Mouse (Mus musculus) left cerebral cortex, postnatal 25 days (tissue): ENCODE data around the gene Neu1. TPM values are rescaled to one million over a fixed set of nuclear protein-coding genes. Genes with fewer than 3 reads are reported as not detected.
"Not testable (repeated sequence)": the region's sequence is repeated elsewhere in the genome, so short reads cannot be mapped to it uniquely, and the experiment has no call there.

Experiments
- DNase-seq, 2 experiments: peaks; one replicate each; pipeline ENCODE4 v3.0.0; 2022; ENCODE audit warnings: low spot score in 2 of 2, mixed read lengths in 1 of 2
- intact Hi-C: fragments of 180-260 bp; cut with DNase I; formaldehyde crosslinking; loops from one replicate; pipeline ENCODE4 v1.15.1; 2025
- total RNA-seq, 2 experiments: library from RNA; stranded (reverse); gene quantifications; 2 replicates each; pipeline ENCODE4 v1.2.3; 2021

Neu1 gene
- total RNA-seq, 2 experiments from 2014 or later = 42.9 to 44.0 TPM

- intact Hi-C loops = no loop called here
Measured at GRCm38 (mm10) chr17:34941344-34942041, 10.4 kb downstream of the Neu1 start.

DNA sequence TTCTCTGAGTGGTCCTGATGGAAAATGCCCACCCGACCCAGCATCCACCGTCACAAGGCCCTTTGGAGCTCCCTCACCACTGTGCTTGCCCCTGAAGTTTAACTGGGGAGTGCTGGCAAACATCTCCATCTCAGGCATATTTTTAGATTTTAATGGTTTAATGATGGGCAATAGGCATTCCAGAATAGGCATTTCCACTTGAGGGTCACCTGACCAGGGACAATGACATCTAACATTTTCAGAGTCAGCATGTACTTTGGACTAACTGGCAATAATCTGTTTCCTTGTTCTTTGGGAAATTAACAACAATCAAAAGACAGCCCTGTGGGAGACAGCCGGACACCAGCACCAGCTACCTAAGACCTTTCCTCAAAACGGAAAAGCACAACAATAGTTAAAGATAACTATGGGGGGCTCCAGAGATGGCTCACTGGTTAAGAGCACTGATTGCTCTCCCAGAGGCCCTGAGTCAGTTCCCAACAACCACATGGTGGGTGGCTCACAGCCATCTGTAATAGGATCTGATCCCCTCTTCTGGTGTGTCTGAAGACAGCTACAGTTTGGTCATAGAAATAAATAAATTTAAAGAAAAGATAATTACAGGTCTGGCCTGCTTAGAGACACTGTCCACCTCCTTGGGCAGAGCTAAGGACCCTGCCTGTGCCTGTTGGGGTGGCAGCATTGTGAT, 12.2 kb downstream of the Neu1 start:
- intact Hi-C loops = no loop called here
- DNase-seq = no peak

More at GRCm38 (mm10) chr17:34941344-34942041, 10.4 kb downstream of the Neu1 start:
- DNase-seq = no peak

GRCm38 (mm10) chr17:34944362-34944761, 13.3 kb downstream of the Neu1 start:
- intact Hi-C loops = no loop called here
- DNase-seq = no peak

DNA sequence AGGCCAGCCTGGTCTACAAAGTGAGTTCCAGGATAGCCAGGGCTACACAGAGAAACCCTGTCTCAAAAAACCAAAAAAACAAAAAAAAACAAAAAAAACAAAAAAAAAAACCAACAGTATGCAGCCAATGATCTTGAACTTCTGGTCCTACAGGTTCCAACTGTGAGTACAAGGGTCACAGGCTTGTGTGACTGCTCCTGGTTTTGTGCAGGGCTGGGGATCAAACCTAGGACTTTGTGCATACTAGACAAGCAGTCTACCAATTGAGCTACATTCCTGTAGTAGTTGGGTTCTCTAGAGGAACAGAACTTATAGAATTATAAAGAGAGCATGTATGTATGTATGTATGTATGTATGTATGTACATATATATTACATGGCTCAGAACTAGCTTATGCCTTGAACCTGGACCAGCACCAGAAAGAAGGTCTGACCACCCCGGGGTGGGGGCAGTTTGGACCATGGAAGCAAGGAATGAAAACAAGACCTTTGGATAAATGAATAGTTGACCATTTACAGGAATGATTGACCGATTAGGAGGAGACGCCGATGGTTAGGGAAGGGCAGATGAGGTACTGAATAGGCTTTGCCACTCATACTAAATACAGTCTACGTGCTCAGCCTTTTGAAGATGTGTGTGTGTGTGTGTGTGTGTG, 15.6 kb downstream of the Neu1 start:
- DNase-seq = no peak
- intact Hi-C loops = loop anchor here (1.0 kb wide), 1 partner anchor 91 kb away; no protein-coding TSS in a partner anchor

DNA sequence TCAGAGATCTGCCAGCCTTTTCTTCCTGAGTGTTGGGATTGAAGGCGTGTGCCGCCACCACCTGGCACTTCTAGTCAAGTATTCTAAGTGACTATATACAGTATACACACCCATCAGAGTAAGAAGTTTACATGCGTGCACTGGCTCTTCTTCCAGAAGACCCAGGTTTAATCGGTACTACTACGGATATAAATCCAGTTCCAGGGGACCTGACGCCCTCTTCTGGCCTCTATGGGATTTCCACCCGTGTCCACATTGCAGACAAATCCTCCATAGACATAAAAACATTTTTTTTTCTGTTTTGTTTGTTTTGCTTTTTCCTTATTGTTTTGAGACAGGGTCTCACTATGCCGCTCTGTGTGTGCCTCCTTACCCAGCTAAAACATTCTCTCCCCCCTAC, 16.6 kb downstream of the Neu1 start:
- intact Hi-C loops = loop anchor here (1.0 kb wide), 1 partner anchor 92 kb away; no protein-coding TSS in a partner anchor
- peak in 1 of 2 experiments; percentile 16 for DNase-seq

DNA sequence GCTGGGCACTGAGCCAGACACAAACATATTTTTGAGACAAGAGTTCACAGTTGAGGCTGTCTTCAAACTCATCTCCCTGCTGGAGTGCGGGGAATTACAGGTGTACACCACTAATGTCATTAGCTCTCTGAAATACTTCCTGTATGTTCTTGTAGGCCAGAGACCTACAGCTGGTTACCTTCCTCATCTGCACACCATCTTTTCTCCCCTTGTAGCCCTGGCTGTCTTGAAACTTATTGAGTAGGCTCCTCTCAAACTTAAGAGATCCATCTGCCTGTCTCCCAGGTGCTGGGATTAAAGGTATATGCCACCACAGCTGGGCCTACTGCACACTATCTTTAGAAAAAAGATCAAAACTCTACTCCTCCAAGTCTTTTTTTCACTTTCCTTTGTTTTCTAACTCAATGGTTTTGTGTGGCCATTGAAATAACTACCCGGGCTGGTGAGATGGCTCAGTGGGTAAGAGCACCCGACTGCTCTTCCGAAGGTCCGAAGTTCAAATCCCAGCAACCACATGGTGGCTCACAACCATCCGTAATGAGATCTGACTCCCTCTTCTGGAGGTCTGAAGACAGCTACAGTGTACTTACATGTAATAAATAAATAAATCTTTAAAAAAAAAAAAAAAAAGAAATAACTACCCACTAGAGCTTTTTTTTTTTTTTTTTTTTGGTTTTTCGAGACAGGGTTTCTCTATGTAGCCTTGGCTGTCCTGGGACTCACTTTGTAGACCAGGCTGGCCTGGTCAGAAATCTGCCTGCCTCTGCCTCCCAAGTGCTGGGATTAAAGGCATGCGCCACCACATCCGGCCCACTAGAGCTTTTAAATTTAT, 17.9 kb downstream of the Neu1 start:
- intact Hi-C loops, DNase-seq: not testable (repeated sequence)

DNA sequence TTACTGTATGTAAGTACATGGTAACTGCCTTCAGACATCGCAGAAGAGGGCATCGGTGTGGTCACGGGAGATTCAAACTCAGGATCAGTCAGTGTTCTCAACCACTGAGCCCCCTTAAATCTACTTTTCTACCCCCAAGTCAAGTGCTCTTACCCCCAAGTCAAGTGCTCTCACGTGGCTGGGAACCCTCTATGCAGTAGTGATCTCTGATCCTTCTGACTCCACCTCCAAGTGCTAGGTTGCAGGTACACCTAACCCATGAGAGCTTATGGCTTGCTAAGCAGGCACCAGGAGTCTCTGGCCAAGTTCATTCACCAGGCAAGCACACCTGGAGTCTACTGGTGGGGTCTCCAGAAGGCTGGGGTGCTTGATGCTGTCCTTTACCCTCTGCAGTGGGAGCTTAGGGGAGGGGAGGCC, 18.5 kb downstream of the Neu1 start:
- no peak for DNase-seq
- intact Hi-C loops = no loop called here

- intact Hi-C loops = no loop called here
- no peak for DNase-seq
Measured at GRCm38 (mm10) chr17:34950514-34951455, 19.7 kb downstream of the Neu1 start.

DNA sequence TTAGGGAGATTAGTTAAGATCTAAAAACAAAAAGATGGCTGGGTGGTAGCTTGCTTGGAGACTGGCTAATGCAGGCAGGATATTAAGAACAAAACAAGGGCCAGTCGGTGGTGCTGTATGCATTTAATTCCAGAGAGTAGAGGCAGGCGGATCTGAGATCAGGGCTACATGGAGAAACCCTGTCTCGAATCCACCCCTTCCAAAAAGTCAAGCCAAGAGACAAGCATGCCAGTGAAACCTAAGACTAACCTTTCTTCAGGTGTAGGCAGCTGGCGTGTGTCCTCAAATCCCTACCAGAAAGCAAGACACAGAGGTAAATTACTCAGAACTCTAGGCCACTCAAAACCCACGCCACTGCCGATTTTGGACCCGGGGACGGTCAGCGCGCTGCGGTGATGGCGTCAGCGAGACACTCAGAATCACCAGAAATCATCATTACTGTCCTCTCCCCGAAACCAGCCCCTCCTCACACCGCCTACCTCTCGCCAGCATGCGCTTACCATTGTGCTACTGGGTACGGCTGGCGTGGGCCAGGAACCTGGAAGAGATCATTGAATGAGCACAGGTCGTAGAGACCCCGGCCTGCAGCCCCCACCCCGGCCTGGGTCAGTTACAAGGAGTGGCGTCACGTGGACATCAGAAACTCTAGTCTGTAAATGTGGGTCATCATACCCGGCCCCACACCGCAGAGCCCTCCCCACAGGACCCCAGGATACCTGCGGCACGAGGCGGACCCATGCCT, 20.8 kb downstream of the Neu1 start:
- intact Hi-C loops = loop anchor here (1.0 to 2.0 kb wide), 3 partner anchors 21 to 53 kb away; partner anchors contain the start of genes C2, Ehmt2, Lsm2 and Neu1
- peak; percentile 43 to 64 for DNase-seq

DNA sequence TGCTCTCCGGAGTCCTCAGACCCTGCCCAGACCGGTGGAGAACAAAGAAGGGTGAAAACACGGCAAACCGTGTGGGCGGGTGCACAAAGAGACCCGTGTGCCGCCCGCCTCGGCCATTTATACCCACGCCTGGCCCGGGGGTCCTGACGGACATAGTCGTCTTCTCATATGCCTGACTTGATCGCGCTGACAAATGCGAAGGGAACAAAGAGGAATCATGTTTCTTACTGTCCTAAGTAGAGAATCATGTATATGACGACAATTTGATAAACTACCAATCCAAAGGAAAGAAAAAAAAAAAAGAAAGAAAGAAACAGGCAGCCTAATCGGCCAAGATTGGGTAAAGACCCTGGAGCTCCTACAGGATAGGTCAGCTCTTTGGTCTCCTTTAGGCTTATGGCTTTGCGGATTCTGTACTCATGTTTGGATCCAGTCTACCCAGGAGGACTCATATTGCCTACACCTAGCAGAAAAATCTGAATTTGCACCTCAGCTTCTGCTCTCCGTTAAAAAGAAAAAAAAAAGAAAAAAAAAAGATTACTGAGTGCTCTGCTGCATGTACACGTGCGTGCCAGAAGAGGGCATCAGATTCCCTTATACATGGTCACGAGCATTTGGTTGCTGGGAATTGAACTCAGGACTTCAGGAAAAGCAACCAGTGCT, 21.5 kb downstream of the Neu1 start:
- DNase-seq = peak; percentile 74 to 76
- intact Hi-C loops = loop anchor here (1.0 to 2.0 kb wide), 3 partner anchors 21 to 54 kb away; partner anchors contain the start of genes C2, Ehmt2, Lsm2 and Neu1

- DNase-seq = no peak
- intact Hi-C loops = loop anchor here (2.0 kb wide), 1 partner anchor 54 kb away; the partner anchor contains the start of genes C2 and Ehmt2
Measured at GRCm38 (mm10) chr17:34953258-34953657, 22.2 kb downstream of the Neu1 start.

DNA sequence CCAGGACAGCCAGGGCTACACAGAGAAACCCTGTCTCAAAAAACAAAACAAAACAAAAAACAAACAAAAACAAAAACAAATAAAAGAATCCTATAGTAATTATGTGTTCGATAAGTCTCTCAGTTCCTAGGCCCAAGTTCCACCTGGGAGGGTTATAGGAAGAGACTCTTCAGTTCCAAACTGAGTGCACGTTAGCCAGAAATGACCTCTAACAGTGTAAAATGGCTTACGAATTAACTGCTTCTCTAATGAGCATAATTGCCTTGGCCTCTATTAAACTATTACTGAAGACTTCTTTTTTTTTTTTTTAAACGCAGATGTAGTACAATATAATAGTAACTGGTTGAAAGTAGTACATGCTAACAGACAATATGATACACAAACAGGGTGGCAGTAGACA, 22.9 kb downstream of the Neu1 start:
- DNase-seq = no peak
- intact Hi-C loops = loop anchor here (2.0 kb wide), 1 partner anchor 55 kb away; the partner anchor contains the start of genes C2 and Ehmt2

GRCm38 (mm10) chr17:34954831-34955230, 23.8 kb downstream of the Neu1 start:
- intact Hi-C loops = no loop called here
- no peak for DNase-seq

GRCm38 (mm10) chr17:34955884-34956283, 24.8 kb downstream of the Neu1 start:
- intact Hi-C loops = no loop called here
- DNase-seq = no peak

DNA sequence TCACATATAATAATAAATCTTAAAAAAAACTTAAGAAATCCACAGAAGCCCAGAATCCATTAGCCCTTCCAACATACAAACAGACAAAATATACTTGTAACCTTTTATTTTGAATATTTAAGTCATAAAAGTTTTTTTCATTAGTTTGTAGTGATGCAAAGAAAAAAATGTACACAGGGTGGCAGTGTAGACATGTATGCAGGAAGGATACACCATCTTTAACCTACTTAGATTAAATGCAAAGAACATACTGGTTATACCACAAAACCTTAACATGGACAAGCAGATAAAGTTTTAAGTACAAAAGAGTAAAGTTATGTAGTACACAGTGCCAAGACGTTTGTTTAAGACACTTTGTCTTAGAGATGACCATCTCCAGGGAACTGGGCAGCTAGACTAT, 25.3 kb downstream of the Neu1 start:
- DNase-seq = peak in 1 of 2 experiments; percentile 31
- intact Hi-C loops = no loop called here

GRCm38 (mm10) chr17:34957291-34957690, 26.2 kb downstream of the Neu1 start:
- intact Hi-C loops, DNase-seq: not testable (repeated sequence)

GRCm38 (mm10) chr17:34957966-34958365, 26.9 kb downstream of the Neu1 start:
- intact Hi-C loops, DNase-seq: not testable (repeated sequence)
